Mouse (Mus musculus): ENCODE data around the gene Prkag1. TPM values are rescaled to one million over a fixed set of nuclear protein-coding genes. Genes with fewer than 3 reads are reported as not detected.

The Prkag1 gene
- polyA plus RNA-seq, 1 experiment, result 51.0 TPM

DNA sequence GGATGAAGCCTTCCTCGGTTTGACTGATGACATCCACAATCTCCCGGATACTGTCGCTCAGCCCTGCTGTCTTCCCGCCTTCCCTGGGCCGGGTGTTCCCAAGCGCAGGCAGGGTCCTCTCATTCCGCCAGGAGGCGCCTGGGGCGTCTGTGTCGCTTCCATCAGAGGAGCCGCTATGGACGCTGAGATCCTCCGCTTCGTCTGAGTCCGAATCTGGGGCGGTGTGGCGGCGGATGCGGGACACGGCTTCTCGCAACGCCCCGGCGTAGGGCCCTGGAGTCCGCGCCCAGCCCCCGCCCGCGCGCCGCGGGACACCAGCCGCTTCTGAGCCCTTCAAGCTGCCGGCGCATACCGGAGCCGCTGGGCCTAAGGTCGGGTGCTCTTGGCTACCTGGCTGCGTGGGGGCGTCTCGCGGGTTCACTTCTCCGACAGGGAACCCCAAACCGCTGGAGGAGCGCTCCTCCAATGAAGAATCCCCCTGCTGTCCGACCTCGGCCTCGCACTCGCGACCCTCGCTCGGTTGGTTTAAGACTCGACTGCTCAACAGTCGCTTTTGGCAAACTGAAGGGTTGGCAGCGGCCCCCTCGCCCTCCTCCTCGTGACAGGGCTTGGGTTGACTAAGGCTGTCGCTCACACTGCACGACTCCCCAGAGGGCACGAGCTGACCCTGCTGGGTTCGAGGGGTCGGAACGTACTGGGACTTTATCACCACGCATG lies 25.8 kb downstream of the Prkag1 start:
- Histone ChIP-seq H3K9me3 (replicated peaks; ENCODE audit: control insufficient read depth, insufficient read depth, low read length, poor library complexity, severe bottlenecking) (no peaks in the 10 kb centered on the region), H3K4me3 (ENCODE audit: low read depth, low read length) (peak overlapping the region; percentile 42), H3K27me3 (ENCODE audit: control insufficient read depth, insufficient read depth, low read length, poor library complexity, severe bottlenecking) (peaks cover 11% of the 10 kb centered on the region; the same call in 1 of the 2 replicates), H3K27ac (ENCODE audit: insufficient read depth, low read length) (no peak overlapping the region), H3K9ac (ENCODE audit: low read depth, poor library complexity, severe bottlenecking) (peak overlapping the region; percentile 43), H3K36me3 (ENCODE audit: control insufficient read depth, insufficient read depth, low read length, poor library complexity, severe bottlenecking) (no peaks in the 10 kb centered on the region), H3K4me1 (ENCODE audit: control insufficient read depth, insufficient read depth, low read length) (no peaks in the 10 kb centered on the region)
- TF ChIP-seq CTCF (IDR thresholded peaks at IDR 0.05; ENCODE audit: low read depth, low read length), result peak; percentile 37
- TF ChIP-seq POLR2A (IDR thresholded peaks at IDR 0.05; ENCODE audit: insufficient read depth, low read length), result no peak
- TF ChIP-seq EP300 (IDR thresholded peaks at IDR 0.05; ENCODE audit: insufficient read depth, low read depth, low read length), result no peak

DNA sequence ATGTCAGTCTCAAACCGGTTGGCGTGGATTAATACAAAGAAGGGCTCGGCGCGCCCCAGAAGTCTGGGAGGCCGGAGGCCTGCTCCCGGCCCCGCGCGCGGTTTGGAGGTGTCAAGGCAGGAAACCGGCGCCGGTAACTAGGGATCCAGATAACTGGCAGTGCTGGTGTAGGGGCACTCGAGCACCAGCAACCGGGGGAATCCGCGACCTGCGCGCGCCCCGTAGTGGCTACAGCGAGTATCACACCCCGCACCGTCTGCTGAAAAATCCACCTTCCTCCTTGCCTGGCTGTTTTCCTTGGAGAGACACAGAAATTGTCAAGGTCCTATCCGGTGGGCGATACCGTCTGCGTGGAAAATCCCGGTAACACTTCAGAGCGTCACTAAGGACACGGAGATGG lies 27.3 kb downstream of the Prkag1 start:
- Histone ChIP-seq H3K27me3 (ENCODE audit: control insufficient read depth, insufficient read depth, low read length, poor library complexity, severe bottlenecking) (peaks cover 11% of the 10 kb centered on the region; the same call in 1 of the 2 replicates), H3K4me3 (ENCODE audit: low read depth, low read length) (no peak overlapping the region), H3K9ac (ENCODE audit: low read depth, poor library complexity, severe bottlenecking) (no peak overlapping the region), H3K9me3 (replicated peaks; ENCODE audit: control insufficient read depth, insufficient read depth, low read length, poor library complexity, severe bottlenecking) (no peaks in the 10 kb centered on the region), H3K27ac (ENCODE audit: insufficient read depth, low read length) (no peak overlapping the region), H3K36me3 (ENCODE audit: control insufficient read depth, insufficient read depth, low read length, poor library complexity, severe bottlenecking) (no peaks in the 10 kb centered on the region), H3K4me1 (ENCODE audit: control insufficient read depth, insufficient read depth, low read length) (no peaks in the 10 kb centered on the region)
- no peak for TF ChIP-seq EP300 (IDR thresholded peaks at IDR 0.05; ENCODE audit: insufficient read depth, low read depth, low read length)
- peak; percentile 92 for TF ChIP-seq CTCF (IDR thresholded peaks at IDR 0.05; ENCODE audit: low read depth, low read length)

DNA sequence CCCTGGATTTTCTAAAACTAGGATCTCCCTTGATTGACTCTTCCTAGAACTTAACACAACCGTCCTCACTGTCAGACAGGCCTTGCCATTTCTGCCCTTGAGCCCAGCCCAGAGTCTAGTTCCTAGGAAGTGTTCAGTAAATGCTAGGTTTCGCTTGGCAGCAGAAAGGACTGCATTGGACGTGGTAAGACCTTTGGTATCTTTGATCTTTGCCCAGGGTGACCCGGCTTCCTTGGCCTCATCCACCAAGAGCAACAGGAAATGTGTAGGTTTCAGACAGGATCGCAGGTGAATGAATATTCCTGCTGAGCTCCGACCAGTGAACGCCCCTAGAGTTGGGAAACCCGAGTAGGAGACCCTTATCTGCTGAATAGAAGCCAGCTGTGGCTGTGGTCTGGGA lies 28.4 kb downstream of the Prkag1 start:
- TF ChIP-seq POLR2A (IDR thresholded peaks at IDR 0.05; ENCODE audit: insufficient read depth, low read length), result no peak
- H3K27ac ChIP-seq (ENCODE audit: insufficient read depth, low read length), result no peak overlapping the region
- no peak overlapping the region for H3K9ac ChIP-seq (ENCODE audit: low read depth, poor library complexity, severe bottlenecking)
- H3K27me3 ChIP-seq (ENCODE audit: control insufficient read depth, insufficient read depth, low read length, poor library complexity, severe bottlenecking), result peaks cover 13% of the 10 kb centered on the region
- H3K4me1 ChIP-seq (ENCODE audit: control insufficient read depth, insufficient read depth, low read length), result no peaks in the 10 kb centered on the region
- no peaks in the 10 kb centered on the region for H3K36me3 ChIP-seq (ENCODE audit: control insufficient read depth, insufficient read depth, low read length, poor library complexity, severe bottlenecking)
- no peak overlapping the region for H3K4me3 ChIP-seq (ENCODE audit: low read depth, low read length)
- no peaks in the 10 kb centered on the region for H3K9me3 ChIP-seq (replicated peaks; ENCODE audit: control insufficient read depth, insufficient read depth, low read length, poor library complexity, severe bottlenecking)

DNA sequence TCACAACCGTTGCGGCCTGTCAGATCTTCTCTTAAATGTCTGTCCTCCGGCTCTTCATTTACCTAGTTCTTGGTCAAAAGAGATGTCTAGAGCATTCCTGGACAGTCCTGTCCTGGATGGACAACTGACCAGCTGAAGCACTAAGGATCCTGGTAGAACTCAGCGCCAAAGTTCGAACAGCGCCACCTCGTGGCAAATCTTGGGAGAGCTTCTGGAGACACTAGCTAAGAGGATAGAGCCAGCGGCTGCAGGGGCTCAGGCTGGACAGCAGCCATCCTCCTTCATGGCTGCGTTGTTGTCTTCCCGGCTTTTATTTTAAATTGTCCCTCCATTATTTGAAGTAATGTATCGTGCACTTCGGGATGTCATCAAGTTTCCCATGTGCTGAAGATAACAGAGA lies 31.9 kb downstream of the Prkag1 start:
- H3K27me3 ChIP-seq (ENCODE audit: control insufficient read depth, insufficient read depth, low read length, poor library complexity, severe bottlenecking), result peaks cover 5% of the 10 kb centered on the region
- H3K4me1 ChIP-seq (ENCODE audit: control insufficient read depth, insufficient read depth, low read length), result no peaks in the 10 kb centered on the region
- no peak overlapping the region for H3K9ac ChIP-seq (ENCODE audit: low read depth, poor library complexity, severe bottlenecking)
- TF ChIP-seq POLR2A (IDR thresholded peaks at IDR 0.05; ENCODE audit: insufficient read depth, low read length), result no peak
- TF ChIP-seq CTCF (IDR thresholded peaks at IDR 0.05; ENCODE audit: low read depth, low read length), result peak; percentile 91
- no peak overlapping the region for H3K4me3 ChIP-seq (ENCODE audit: low read depth, low read length)
- H3K9me3 ChIP-seq (replicated peaks; ENCODE audit: control insufficient read depth, insufficient read depth, low read length, poor library complexity, severe bottlenecking), result no peaks in the 10 kb centered on the region
- H3K36me3 ChIP-seq (ENCODE audit: control insufficient read depth, insufficient read depth, low read length, poor library complexity, severe bottlenecking), result no peaks in the 10 kb centered on the region
- no peak overlapping the region for H3K27ac ChIP-seq (ENCODE audit: insufficient read depth, low read length)

DNA sequence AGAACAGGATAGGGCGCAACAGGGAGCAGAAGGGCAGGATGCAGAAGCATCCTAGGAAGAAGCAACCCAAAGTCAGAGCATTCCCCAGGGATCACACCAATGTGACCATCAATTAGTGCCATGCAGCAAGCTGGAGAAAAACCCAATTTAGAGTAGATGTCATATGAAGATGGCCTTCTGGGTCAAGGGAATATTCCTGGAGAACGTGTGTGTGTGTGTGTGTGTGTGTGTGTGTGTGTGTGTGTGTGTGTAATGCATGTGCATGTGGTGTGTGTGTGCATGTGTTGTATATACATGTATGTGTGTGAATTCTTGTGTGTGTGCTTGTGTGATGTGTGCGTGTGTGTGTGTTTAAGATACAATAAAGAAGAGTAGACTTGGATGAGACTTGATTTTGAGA lies 32.4 kb downstream of the Prkag1 start:
- H3K27me3 ChIP-seq (ENCODE audit: control insufficient read depth, insufficient read depth, low read length, poor library complexity, severe bottlenecking), result peaks cover 5% of the 10 kb centered on the region
- H3K4me3 ChIP-seq (ENCODE audit: low read depth, low read length), result no peak overlapping the region
- H3K4me1 ChIP-seq (ENCODE audit: control insufficient read depth, insufficient read depth, low read length), result no peaks in the 10 kb centered on the region
- no peak overlapping the region for H3K27ac ChIP-seq (ENCODE audit: insufficient read depth, low read length)
- H3K36me3 ChIP-seq (ENCODE audit: control insufficient read depth, insufficient read depth, low read length, poor library complexity, severe bottlenecking), result no peaks in the 10 kb centered on the region
- no peaks in the 10 kb centered on the region for H3K9me3 ChIP-seq (replicated peaks; ENCODE audit: control insufficient read depth, insufficient read depth, low read length, poor library complexity, severe bottlenecking)
- no peak overlapping the region for H3K9ac ChIP-seq (ENCODE audit: low read depth, poor library complexity, severe bottlenecking)
- TF ChIP-seq CTCF (IDR thresholded peaks at IDR 0.05; ENCODE audit: low read depth, low read length), result no peak
- TF ChIP-seq POLR2A (IDR thresholded peaks at IDR 0.05; ENCODE audit: insufficient read depth, low read length), result no peak
- no peak for TF ChIP-seq EP300 (IDR thresholded peaks at IDR 0.05; ENCODE audit: insufficient read depth, low read depth, low read length)

DNA sequence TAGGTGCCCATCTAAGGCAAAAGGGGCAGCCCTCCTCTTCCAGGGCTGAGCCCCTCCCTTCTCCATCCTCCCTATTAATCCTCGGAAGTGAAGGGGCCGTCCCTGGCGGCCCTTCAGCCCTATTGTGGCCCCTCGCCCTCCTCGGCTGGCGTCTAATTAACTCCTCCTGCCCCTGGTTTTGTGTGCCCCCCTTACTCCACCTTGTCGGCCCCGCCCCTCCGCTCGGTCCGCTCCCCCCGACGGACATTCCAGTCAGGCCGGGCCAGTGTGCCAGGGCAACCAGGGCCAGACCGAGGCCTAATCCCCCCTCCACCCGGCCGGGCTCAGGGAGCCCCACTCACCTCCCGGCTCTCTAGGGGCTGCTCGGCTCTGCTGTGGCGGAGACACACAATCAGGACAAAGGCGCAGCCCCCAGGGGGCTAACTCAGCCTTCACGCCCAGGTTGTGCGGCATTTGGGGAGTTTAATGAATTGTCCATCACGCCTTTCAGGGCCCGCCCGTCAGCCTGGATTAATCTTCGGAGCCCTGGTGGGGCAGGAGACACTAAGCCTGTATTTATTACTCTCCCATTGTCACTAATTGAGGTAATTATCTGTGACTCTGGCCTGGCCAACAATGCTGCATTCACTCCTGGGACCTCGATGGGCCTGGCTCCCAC lies 33.4 kb downstream of the Prkag1 start:
- H3K9me3 ChIP-seq (replicated peaks; ENCODE audit: control insufficient read depth, insufficient read depth, low read length, poor library complexity, severe bottlenecking), result no peaks in the 10 kb centered on the region
- H3K36me3 ChIP-seq (ENCODE audit: control insufficient read depth, insufficient read depth, low read length, poor library complexity, severe bottlenecking), result no peaks in the 10 kb centered on the region
- no peak overlapping the region for H3K4me3 ChIP-seq (ENCODE audit: low read depth, low read length)
- no peaks in the 10 kb centered on the region for H3K4me1 ChIP-seq (ENCODE audit: control insufficient read depth, insufficient read depth, low read length)
- peaks cover 2% of the 10 kb centered on the region for H3K27me3 ChIP-seq (ENCODE audit: control insufficient read depth, insufficient read depth, low read length, poor library complexity, severe bottlenecking)
- no peak overlapping the region for H3K9ac ChIP-seq (ENCODE audit: low read depth, poor library complexity, severe bottlenecking)
- H3K27ac ChIP-seq (ENCODE audit: insufficient read depth, low read length), result no peak overlapping the region
- TF ChIP-seq CTCF (IDR thresholded peaks at IDR 0.05; ENCODE audit: low read depth, low read length), result no peak
- TF ChIP-seq EP300 (IDR thresholded peaks at IDR 0.05; ENCODE audit: insufficient read depth, low read depth, low read length), result no peak
- no peak for TF ChIP-seq POLR2A (IDR thresholded peaks at IDR 0.05; ENCODE audit: insufficient read depth, low read length)
